Mouse (Mus musculus) MEL (cell line): ENCODE results near the gene Fcf1. TPM values are rescaled to one million over a fixed set of nuclear protein-coding genes. Genes with fewer than 3 reads are reported as not detected.

Experiments used
- DNase-seq: peaks from one replicate; pipeline ENCODE4 v3.0.0; 2011; ENCODE audit warnings: low read depth, low spot score
- H3K27ac ChIP-seq: 2 replicates; pipeline ENCODE4 v1.5.1; 2012; ENCODE audit warnings: low read depth, mild to moderate bottlenecking, control low read depth, low read length, moderate library complexity; ENCODE audit not compliant: control insufficient read depth
- H3K27me3 ChIP-seq, 2 experiments: fragments of 150-350 bp in 1 of 2; sonication (generic) in 1 of 2; 2 replicates each; pipeline ENCODE4 v1.6.1; 2012; ENCODE audit warnings: low read length in 2 of 2, mild to moderate bottlenecking in 2 of 2, improper control_type of control experiment in 1 of 2, moderate library complexity in 1 of 2; ENCODE audit not compliant: insufficient read depth in 2 of 2, control insufficient read depth in 1 of 2
- H3K36me3 ChIP-seq, 2 experiments: 2 replicates each; pipeline ENCODE4 v1.6.1; 2012 to 2014; ENCODE audit warnings: low read length in 2 of 2, improper control_type of control experiment in 1 of 2, inconsistent platforms in 1 of 2, mild to moderate bottlenecking in 1 of 2; ENCODE audit not compliant: insufficient read depth in 2 of 2, control insufficient read depth in 1 of 2
- H3K4me1 ChIP-seq, 2 experiments: fragments of 150-350 bp in 1 of 2; sonication (generic) in 1 of 2; 2 replicates each; pipeline ENCODE4 v1.6.1; 2012; ENCODE audit warnings: low read length in 2 of 2, improper control_type of control experiment in 1 of 2, mild to moderate bottlenecking in 1 of 2; ENCODE audit not compliant: insufficient read depth in 2 of 2, control insufficient read depth in 1 of 2
- H3K4me3 ChIP-seq, 2 experiments: fragments of 150-350 bp in 1 of 2; sonication (generic) in 1 of 2; 2 replicates each; pipeline ENCODE4 v1.5.1; 2012; ENCODE audit warnings: low read depth in 2 of 2, low read length in 2 of 2, mild to moderate bottlenecking in 2 of 2, moderate library complexity in 2 of 2, control low read depth in 1 of 2, improper control_type of control experiment in 1 of 2; ENCODE audit not compliant: control insufficient read depth in 1 of 2, insufficient read depth in 1 of 2
- H3K79me2 ChIP-seq: 2 replicates; pipeline ENCODE4 v1.6.1; 2012; ENCODE audit warnings: mild to moderate bottlenecking, low read length, moderate library complexity; ENCODE audit not compliant: control insufficient read depth, poor library complexity, insufficient read depth
- H3K9ac ChIP-seq: 2 replicates; pipeline ENCODE4 v1.6.1; 2012; ENCODE audit warnings: low read depth, mild to moderate bottlenecking, control low read depth, low read length, moderate library complexity; ENCODE audit not compliant: control insufficient read depth, poor library complexity, severe bottlenecking
- H3K9me3 ChIP-seq: fragments of 150-350 bp; sonication (generic); replicated peaks from 2 replicates; pipeline ENCODE4 v1.6.1; 2012; ENCODE audit warnings: mild to moderate bottlenecking, low read length, improper control_type of control experiment, moderate library complexity; ENCODE audit not compliant: insufficient read depth
- CHD2 ChIP-seq: IDR thresholded peaks from 2 replicates; pipeline ENCODE4 v1.6.1; 2011; ENCODE audit warnings: low read length, improper control_type of control experiment
- CTCF ChIP-seq, 3 experiments: IDR thresholded peaks in 2 of 3; conservative IDR thresholded peaks in 1 of 3; 2 replicates each; pipeline ENCODE4 v1.5.1; 2011 to 2012; ENCODE audit warnings: low read length in 3 of 3, low read depth in 2 of 3, mild to moderate bottlenecking in 2 of 3, improper control_type of control experiment in 1 of 3, inconsistent platforms in 1 of 3, mixed read lengths in 1 of 3, moderate library complexity in 1 of 3; ENCODE audit not compliant: control insufficient read depth in 1 of 3, insufficient read depth in 1 of 3, poor library complexity in 1 of 3, severe bottlenecking in 1 of 3
- ELF1 ChIP-seq: IDR thresholded peaks from 2 replicates; pipeline ENCODE4 v1.6.1; 2014; ENCODE audit warnings: low read depth, mild to moderate bottlenecking, inconsistent platforms, low read length, improper control_type of control experiment, moderate library complexity
- GABPA ChIP-seq: IDR thresholded peaks from 2 replicates; pipeline ENCODE4 v1.6.1; 2012; ENCODE audit warnings: low read depth, mild to moderate bottlenecking, inconsistent platforms, low read length, improper control_type of control experiment, moderate library complexity
- GATA1 ChIP-seq: IDR thresholded peaks from 2 replicates; pipeline ENCODE4 v1.6.1; 2011; ENCODE audit warnings: low read depth, low read length, improper control_type of control experiment
- JUND ChIP-seq: IDR thresholded peaks from 2 replicates; pipeline ENCODE4 v1.6.1; 2011; ENCODE audit warnings: low read depth, mild to moderate bottlenecking, improper control_type of control experiment, low read length
- KAT2A ChIP-seq: conservative IDR thresholded peaks from 2 replicates; pipeline ENCODE4 v1.6.1; 2012; ENCODE audit warnings: low read depth, low read length, improper control_type of control experiment, inconsistent platforms
- MAX ChIP-seq: IDR thresholded peaks from 2 replicates; pipeline ENCODE4 v1.6.1; 2011; ENCODE audit warnings: low read length, improper control_type of control experiment
- MAZ ChIP-seq: IDR thresholded peaks from 2 replicates; pipeline ENCODE4 v1.6.1; 2012; ENCODE audit warnings: low read depth, mild to moderate bottlenecking, inconsistent platforms, low read length, improper control_type of control experiment
- MYB ChIP-seq: IDR thresholded peaks from 2 replicates; pipeline ENCODE4 v1.6.1; 2011; ENCODE audit warnings: mild to moderate bottlenecking, low read depth, low read length, improper control_type of control experiment
- NELFE ChIP-seq: IDR thresholded peaks from 2 replicates; pipeline ENCODE4 v1.6.1; 2011; ENCODE audit warnings: low read depth, low read length, improper control_type of control experiment
- NRF1 ChIP-seq: IDR thresholded peaks from 2 replicates; pipeline ENCODE4 v1.6.1; 2014; ENCODE audit warnings: low read depth, mild to moderate bottlenecking, inconsistent platforms, low read length, improper control_type of control experiment, moderate library complexity; ENCODE audit not compliant: poor library complexity, insufficient read depth, severe bottlenecking
- POLR2AphosphoS2 ChIP-seq: IDR thresholded peaks from 2 replicates; pipeline ENCODE4 v1.6.1; 2011; ENCODE audit warnings: low read length, improper control_type of control experiment
- POLR2AphosphoS5 ChIP-seq: IDR thresholded peaks from 2 replicates; pipeline ENCODE4 v1.6.1; 2012; ENCODE audit warnings: low read depth, borderline replicate concordance, mild to moderate bottlenecking, inconsistent platforms, low read length, moderate library complexity, mixed read lengths
- RAD21 ChIP-seq: IDR thresholded peaks from 2 replicates; pipeline ENCODE4 v1.6.1; 2011; ENCODE audit warnings: mild to moderate bottlenecking, low read depth, low read length, improper control_type of control experiment
- TBP ChIP-seq: IDR thresholded peaks from 2 replicates; pipeline ENCODE4 v1.8.0; 2011; ENCODE audit warnings: low read depth, low read length, improper control_type of control experiment
- TCF12 ChIP-seq: IDR thresholded peaks from 2 replicates; pipeline ENCODE4 v1.6.1; 2014; ENCODE audit warnings: low read depth, mild to moderate bottlenecking, inconsistent platforms, low read length, improper control_type of control experiment, moderate library complexity
- USF2 ChIP-seq, 2 experiments: IDR thresholded peaks; 2 replicates each; pipeline ENCODE4 v1.6.1; 2011 to 2012; ENCODE audit warnings: improper control_type of control experiment in 2 of 2, low read length in 2 of 2, borderline replicate concordance in 1 of 2, inconsistent platforms in 1 of 2, low read depth in 1 of 2, mild to moderate bottlenecking in 1 of 2; ENCODE audit not compliant: insufficient read depth in 1 of 2
- ZC3H11A ChIP-seq: IDR thresholded peaks from 2 replicates; pipeline ENCODE4 v1.6.1; 2012; ENCODE audit warnings: low read depth, mild to moderate bottlenecking, inconsistent platforms, low read length, improper control_type of control experiment
- ZKSCAN1 ChIP-seq: IDR thresholded peaks from 2 replicates; pipeline ENCODE4 v1.6.1; 2012; ENCODE audit warnings: low read depth, mild to moderate bottlenecking, inconsistent platforms, low read length, improper control_type of control experiment, moderate library complexity
- ZMIZ1 ChIP-seq: IDR thresholded peaks from 2 replicates; pipeline ENCODE4 v1.6.1; 2012; ENCODE audit warnings: low read depth, mild to moderate bottlenecking, inconsistent platforms, low read length, improper control_type of control experiment, moderate library complexity
- ZNF384 ChIP-seq: IDR thresholded peaks from 2 replicates; pipeline ENCODE4 v1.6.1; 2012; ENCODE audit warnings: low read depth, mild to moderate bottlenecking, inconsistent platforms, low read length, improper control_type of control experiment
- polyA plus RNA-seq, 2 experiments: library from polyadenylated mRNA; stranded (reverse) in 1 of 2; unstranded in 1 of 2; fragments of >175 nt in 1 of 2; fragments of >200 nt in 1 of 2; gene quantifications; 2 replicates each; pipeline versions ENCODE4 v1.2.1 to v1.2.4; 2012; ENCODE audit warnings: low replicate concordance in 2 of 2, low read depth in 1 of 2; ENCODE audit not compliant: insufficient read length in 2 of 2, insufficient read depth in 1 of 2, missing spikeins in 1 of 2
- total RNA-seq: library from RNA; depleted of rRNA; stranded (reverse); fragments of 300-350 nt; gene quantifications from 2 replicates; pipeline ENCODE4 v1.2.3, GENCODE M21; 2012

Fcf1 gene
- total and polyA plus RNA-seq, 3 experiments: 172 to 250 TPM; not detected in 1

- no peak for TF ChIP-seq NRF1
- TF ChIP-seq MYB: no peak
- TF ChIP-seq CHD2: no peak
- TF ChIP-seq MAZ: peak; percentile 45
- TF ChIP-seq USF2 (IDR thresholded peaks at IDR 0.05; ENCODE audit: borderline replicate concordance in 1 of 2, insufficient read depth in 1 of 2, low read depth in 1 of 2, low read length in 2 of 2): no peak
- TF ChIP-seq TCF12: peak; percentile 92
- TF ChIP-seq ZC3H11A: no peak; the same call in 1 of the 2 replicates
- TF ChIP-seq ELF1: no peak
- no peak for TF ChIP-seq CTCF (IDR thresholded peaks at IDR 0.05 in 2 of 3, conservative IDR thresholded peaks at IDR 0.05 in 1 of 3; ENCODE audit: control insufficient read depth in 1 of 3, insufficient read depth in 1 of 3, low read depth in 2 of 3, low read length in 3 of 3, poor library complexity in 1 of 3, severe bottlenecking in 1 of 3)
- TF ChIP-seq ZMIZ1: no peak
- peak; percentile 92 for TF ChIP-seq GATA1
- TF ChIP-seq MAX: no peak; the same call in 1 of the 2 replicates
- no peak for TF ChIP-seq JUND
- peak; percentile 33; the same call in 1 of the 2 replicates for TF ChIP-seq KAT2A
Measured at GRCm38 (mm10) chr12:84968831-84969655, 1.7 kb upstream of the Fcf1 start (continued).

GRCm38 (mm10) chr12:84969656-84970427 is 855 bp upstream of the Fcf1 start:
- H3K27me3 ChIP-seq: no peaks in the 10 kb centered on the region
- H3K4me3 ChIP-seq: peak overlapping the region; percentile 93 to 94
- H3K4me1 ChIP-seq: peaks cover 2 to 8% of the 10 kb centered on the region in 2 experiments; a peak in 3 of 4 replicates
- peak overlapping the region; percentile 87 for H3K9ac ChIP-seq
- peak; percentile 51 for DNase-seq
- H3K36me3 ChIP-seq: peaks cover 7 to 17% of the 10 kb centered on the region in 2 experiments
- no peaks in the 10 kb centered on the region for H3K9me3 ChIP-seq
- TF ChIP-seq NELFE (no peak), RAD21 (no peak), NRF1 (no peak), ZNF384 (no peak), TBP (no peak), CTCF (IDR thresholded peaks at IDR 0.05 in 2 of 3, conservative IDR thresholded peaks at IDR 0.05 in 1 of 3; ENCODE audit: control insufficient read depth in 1 of 3, insufficient read depth in 1 of 3, low read depth in 2 of 3, low read length in 3 of 3, poor library complexity in 1 of 3, severe bottlenecking in 1 of 3) (no peak), USF2 (IDR thresholded peaks at IDR 0.05; ENCODE audit: borderline replicate concordance in 1 of 2, insufficient read depth in 1 of 2, low read depth in 1 of 2, low read length in 2 of 2) (no peak), ELF1 (no peak), ZKSCAN1 (no peak), POLR2AphosphoS5 (no peak), GABPA (no peak), POLR2AphosphoS2 (no peak), MAZ (no peak)
- TF ChIP-seq, all 39 proteins: peak for 0
- Histone ChIP-seq H3K27ac (peak overlapping the region; percentile 89), H3K79me2 (peaks cover 38% of the 10 kb centered on the region)
